Mouse (Mus musculus): Measurements from ENCODE around the gene Rbm48. TPM values are rescaled to one million over a fixed set of nuclear protein-coding genes. Genes with fewer than 3 reads are reported as not detected.

Gene Rbm48
- polyA plus RNA-seq, 1 experiment from 2014 or later, result 15.5 TPM

DNA sequence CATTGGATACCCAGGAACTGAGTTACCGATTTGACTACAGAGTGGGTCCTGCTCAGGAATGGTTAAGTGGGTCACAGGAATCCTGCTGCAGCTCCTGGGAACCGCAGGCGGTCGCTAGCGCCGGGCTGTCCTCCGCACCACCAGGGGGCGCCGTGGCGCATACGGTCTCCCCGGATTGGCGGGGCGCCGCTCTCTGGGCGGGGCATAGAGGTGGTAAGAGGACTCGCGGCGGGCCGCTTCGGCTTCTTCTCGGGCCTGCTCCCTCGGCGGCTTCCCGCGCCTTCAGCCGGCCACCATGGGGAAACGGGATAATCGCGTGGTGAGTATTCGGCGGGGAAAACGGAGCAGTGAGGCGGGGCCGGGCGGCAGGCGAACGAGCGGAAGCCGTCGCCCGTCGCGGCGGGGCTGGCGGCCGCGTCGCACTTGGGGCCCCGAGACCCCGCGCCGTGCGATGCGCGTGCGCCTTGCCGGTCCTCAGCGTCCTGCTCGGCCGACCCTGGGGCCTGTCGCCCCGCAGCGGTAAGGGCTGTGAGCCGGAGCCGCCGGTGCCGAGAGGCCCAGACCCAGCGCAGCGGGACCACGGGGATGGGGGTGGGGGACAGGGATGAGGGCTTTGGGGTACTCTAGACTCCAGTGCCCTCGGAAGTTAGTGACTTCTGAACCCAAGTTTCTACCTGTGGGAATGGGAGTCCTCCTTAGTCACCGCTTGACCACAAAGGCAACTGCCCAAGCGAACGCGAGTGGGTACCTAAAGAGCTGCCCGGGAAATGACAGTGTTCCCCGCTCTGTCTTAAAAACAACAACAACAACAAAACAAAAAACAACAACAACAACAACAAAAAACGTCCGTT lies 52.5 kb downstream of the Rbm48 start, which contains the start of gene Fam133b:
TSS of gene Fam133b (plus strand) at position 205 of the 851 bp plus-strand sequence.
- peak within 1 kb of the TSS; percentile 84 for H3K9ac ChIP-seq
- peak within 1 kb of the TSS; percentile 77 for H3K4me2 ChIP-seq
- peak within 1 kb of the TSS; percentile 92 for H3K27ac ChIP-seq (replicated peaks)
- H3K4me1 ChIP-seq (replicated peaks), result peaks cover 16% of the 10 kb centered on the region
- peak within 1 kb of the TSS; percentile 93 for H3K4me3 ChIP-seq
- ATAC-seq (ENCODE audit: low FRiP score, low read depth), result peak; percentile 96
- WGBS, result under 1% methylated on average over 58 of the region's 80 CpGs
- no peaks in the 10 kb centered on the region for H3K9me3 ChIP-seq
- 0 out of 2 replicates have a peak, but pooled peaks cover 3% of the 10 kb centered on the region for H3K36me3 ChIP-seq
- H3K27me3 ChIP-seq, result no peaks in the 10 kb centered on the region

DNA sequence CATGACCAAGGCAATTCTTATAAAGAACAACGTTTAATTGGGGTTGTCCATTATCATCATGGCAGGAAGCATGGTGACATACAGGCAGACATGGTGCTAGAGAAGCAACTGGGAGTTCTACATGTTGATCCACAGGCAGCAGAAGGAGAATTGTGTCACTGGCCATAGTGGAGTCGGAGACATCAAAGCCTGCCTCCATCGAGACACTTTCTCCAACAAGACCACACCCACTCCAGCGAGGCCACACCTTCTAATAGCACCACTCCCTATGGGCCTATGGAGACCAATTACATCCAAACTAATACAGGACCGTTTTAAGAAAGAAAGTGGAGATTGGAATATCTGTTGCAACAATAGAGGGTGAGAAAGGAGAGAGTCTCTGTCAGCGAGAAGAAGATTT lies 54.5 kb downstream of the Rbm48 start:
- no peak for ATAC-seq (ENCODE audit: low FRiP score, low read depth)
- no peak overlapping the region for H3K27ac ChIP-seq (replicated peaks)
- H3K4me3 ChIP-seq, result no peak overlapping the region
- no peaks in the 10 kb centered on the region for H3K27me3 ChIP-seq
- H3K4me2 ChIP-seq, result no peak overlapping the region
- H3K4me1 ChIP-seq (replicated peaks), result peaks cover 16% of the 10 kb centered on the region
- no peaks in the 10 kb centered on the region for H3K9me3 ChIP-seq
- 0 out of 2 replicates have a peak, but pooled peaks cover under 1% of the 10 kb centered on the region for H3K36me3 ChIP-seq
- no peak overlapping the region for H3K9ac ChIP-seq
- WGBS, result 86% methylated on average over 6 of the region's 6 CpGs

- 72% methylated on average over 11 of the region's 11 CpGs for WGBS
- no peaks in the 10 kb centered on the region for H3K4me1 ChIP-seq (replicated peaks)
- no peak overlapping the region for H3K4me3 ChIP-seq
- H3K27me3 ChIP-seq, result no peaks in the 10 kb centered on the region
- no peak overlapping the region for H3K9ac ChIP-seq
- no peak overlapping the region for H3K27ac ChIP-seq (replicated peaks)
- no peak for ATAC-seq (ENCODE audit: low FRiP score, low read depth)
- H3K36me3 ChIP-seq, result no peaks in the 10 kb centered on the region
- H3K9me3 ChIP-seq, result no peaks in the 10 kb centered on the region
- H3K4me2 ChIP-seq, result no peak overlapping the region
Observed at GRCm38 (mm10) chr5:3538505-3539472, 57.6 kb downstream of the Rbm48 start.

GRCm38 (mm10) chr5:3536592-3537212 lies 59.7 kb downstream of the Rbm48 start:
- Histone ChIP-seq H3K27ac (replicated peaks) (no peak overlapping the region), H3K9ac (no peak overlapping the region), H3K27me3 (no peaks in the 10 kb centered on the region), H3K4me2 (no peak overlapping the region), H3K4me1 (replicated peaks) (no peaks in the 10 kb centered on the region), H3K4me3 (no peak overlapping the region), H3K9me3 (no peaks in the 10 kb centered on the region), H3K36me3 (no peaks in the 10 kb centered on the region)
- ATAC-seq (ENCODE audit: low FRiP score, low read depth), result no peak
- 67% methylated on average over 3 of the region's 3 CpGs for WGBS

Other genes starting within 250 kb of the Rbm48 start
- 22.6 and 26.0 TPM in 2 replicates for gene Fam133b, start 52.8 kb downstream of the Rbm48 start, polyA plus RNA-seq (2015; fragmentation: Nextera tagmentation; extraction: Ambion mirVana)
- 2.2 and 2.9 TPM in 2 replicates for gene 1700109H08Rik, start 25.0 kb downstream of the Rbm48 start, polyA plus RNA-seq (2015; fragmentation: Nextera tagmentation; extraction: Ambion mirVana)
- 22.6 and 23.0 TPM in 2 replicates for gene Pex1, start 519 bp downstream of the Rbm48 start, polyA plus RNA-seq (2015; fragmentation: Nextera tagmentation; extraction: Ambion mirVana)
- not detected in 2 replicates for gene Tmbim7, start 54.6 kb upstream of the Rbm48 start, polyA plus RNA-seq (2015; fragmentation: Nextera tagmentation; extraction: Ambion mirVana)
- gene Gatad1, start 60.6 kb upstream of the Rbm48 start, polyA plus RNA-seq (2015; fragmentation: Nextera tagmentation; extraction: Ambion mirVana), result 60.6 and 62.3 TPM in 2 replicates
- gene Ankib1, start 206.3 kb upstream of the Rbm48 start, polyA plus RNA-seq (2015; fragmentation: Nextera tagmentation; extraction: Ambion mirVana), result 18.0 and 18.1 TPM in 2 replicates
- gene Krit1, start 206.6 kb upstream of the Rbm48 start, polyA plus RNA-seq (2015; fragmentation: Nextera tagmentation; extraction: Ambion mirVana), result 48.6 and 50.1 TPM in 2 replicates
- gene Lrrd1, start 248.6 kb upstream of the Rbm48 start, polyA plus RNA-seq (2015; fragmentation: Nextera tagmentation; extraction: Ambion mirVana), result 0.08 and 0.13 TPM in 2 replicates